Comparison of ENCODE assay signal across 9 mouse cellular contexts in the genomic region with DNA sequence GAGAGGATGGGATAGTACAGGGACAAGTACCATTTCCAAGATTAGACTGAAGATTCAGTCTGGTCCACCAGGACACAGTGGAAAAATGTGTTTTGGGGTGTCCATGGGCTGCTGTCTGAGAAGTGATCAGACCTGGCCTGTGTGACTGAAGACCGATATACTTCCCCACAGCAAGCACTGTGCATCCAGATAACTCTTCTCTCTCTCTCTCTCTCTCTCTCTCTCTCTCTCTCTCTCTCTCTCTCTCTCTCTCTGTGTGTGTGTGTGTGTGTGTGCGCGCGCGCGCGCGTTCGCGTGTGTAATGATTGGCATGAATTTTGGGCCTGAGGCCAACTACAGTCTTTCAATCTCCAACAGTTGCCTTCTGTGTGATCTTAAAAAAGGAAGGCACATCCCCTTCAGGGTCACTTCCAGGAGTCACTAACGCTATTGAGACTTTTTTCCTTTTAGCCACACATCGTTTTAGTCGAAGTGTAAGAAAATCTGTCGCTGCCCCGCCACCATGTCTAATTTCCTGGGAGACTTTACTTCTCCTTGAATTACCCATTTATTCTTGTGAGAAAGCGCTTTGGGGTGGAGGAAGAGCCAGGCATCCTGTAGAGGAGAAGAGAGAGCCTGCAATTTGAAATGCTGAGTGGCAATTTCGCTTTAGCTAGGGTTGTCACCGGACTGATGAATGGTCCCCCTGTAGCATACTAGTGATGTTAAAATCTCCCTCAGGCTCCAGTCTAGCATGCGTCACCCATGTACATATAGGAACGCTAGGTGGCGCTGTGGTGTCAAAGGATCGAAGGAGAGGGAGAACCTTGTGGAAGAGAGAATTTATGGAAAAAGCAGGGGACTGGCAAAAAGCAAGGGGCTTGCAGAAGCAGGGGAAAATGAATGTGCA.
DNase-seq lines count a peak whose midpoint lies in the region; ATAC-seq lines count a peak whose summit lies in the region.
"Had no signal": no experiment of that assay in that cellular context is flagged by ENCODE, and none has a peak within 500 bp of the region (broad histone marks: within the 10 kb centered on the region; RNA-seq: fewer than 3 reads in every experiment).

No protein-coding gene starts in this region.

- H3K36me3 ChIP-seq in kidney, embryonic 16.5 days (ENCODE audit: insufficient read depth, low read length) = no peaks in the 10 kb centered on the region
- no peaks in the 10 kb centered on the region for H3K36me3 ChIP-seq in limb, embryonic 13.5 days
- H3K36me3 ChIP-seq in neural tube, embryonic 11.5 days (ENCODE audit: control insufficient read depth, insufficient read depth, low read length) = no peaks in the 10 kb centered on the region
- H3K36me3 ChIP-seq: stomach, embryonic 15.5 days had no signal

- WGBS in kidney, embryonic 16.5 days = 47% methylated on average over 22 of the region's 22 CpGs
- WGBS in limb, embryonic 13.5 days = 55% methylated on average over 22 of the region's 22 CpGs
- WGBS in neural tube, embryonic 11.5 days = 38% methylated on average over 22 of the region's 22 CpGs

- no peak overlapping the region for H3K9ac ChIP-seq in kidney, embryonic 16.5 days (replicated peaks; ENCODE audit: low read length)
- H3K9ac ChIP-seq in limb, embryonic 13.5 days = no peak overlapping the region
- no peak overlapping the region for H3K9ac ChIP-seq in neural tube, embryonic 11.5 days (ENCODE audit: low read length)
- H3K9ac ChIP-seq: stomach, embryonic 15.5 days had no signal

- no peaks in the 10 kb centered on the region for H3K4me1 ChIP-seq in kidney, embryonic 16.5 days (ENCODE audit: insufficient read depth, low read length)
- no peaks in the 10 kb centered on the region for H3K4me1 ChIP-seq in limb, embryonic 13.5 days
- H3K4me1 ChIP-seq in neural tube, embryonic 11.5 days (ENCODE audit: control insufficient read depth, insufficient read depth, low read length) = no peaks in the 10 kb centered on the region
- H3K4me1 ChIP-seq: stomach, embryonic 15.5 days had no signal

- H3K27me3 ChIP-seq in kidney, embryonic 16.5 days (ENCODE audit: insufficient read depth, low read length) = no peaks in the 10 kb centered on the region
- peaks cover 2% of the 10 kb centered on the region; the same call in 1 of the 2 replicates for H3K27me3 ChIP-seq in limb, embryonic 13.5 days
- H3K27me3 ChIP-seq in neural tube, embryonic 11.5 days (ENCODE audit: control insufficient read depth, insufficient read depth, low read length) = no peaks in the 10 kb centered on the region
- H3K27me3 ChIP-seq: stomach, embryonic 15.5 days had no signal

- peak; percentile 88; the same call in 1 of the 2 replicates for ATAC-seq in kidney, embryonic 16.5 days (ENCODE audit: low FRiP score, low TSS enrichment)
- ATAC-seq in limb, embryonic 13.5 days (ENCODE audit: low FRiP score, low read depth) = peak; percentile 77
- peak; percentile 95 for ATAC-seq in neural tube, embryonic 11.5 days (ENCODE audit: insufficient read depth, low FRiP score, low TSS enrichment)

- no peak overlapping the region for H3K4me2 ChIP-seq in kidney, embryonic 16.5 days (replicated peaks; ENCODE audit: low read depth, low read length)
- H3K4me2 ChIP-seq in limb, embryonic 13.5 days (replicated peaks) = no peak overlapping the region
- H3K4me2 ChIP-seq in neural tube, embryonic 11.5 days (ENCODE audit: low read depth) = no peak overlapping the region
- H3K4me2 ChIP-seq: stomach, embryonic 15.5 days had no signal

- peak; percentile 96 for DNase-seq in 3T3-L1 (ENCODE audit: low read depth, low spot score)
- DNase-seq in adrenal gland, postnatal 10 days = peak; percentile 81
- peak; percentile 91 for DNase-seq in embryo, embryonic 11 days
- DNase-seq in heart, adult 8-10 months (ENCODE audit: low spot score) = peak; percentile 44
- peak; percentile 89 for DNase-seq in neural tube, embryonic 11.5 days (ENCODE audit: low spot score)
- peak; percentile 42 for DNase-seq in thymus, postnatal 14 days

- H3K9me3 ChIP-seq in kidney, embryonic 16.5 days (ENCODE audit: low read length) = no peaks in the 10 kb centered on the region
- no peaks in the 10 kb centered on the region for H3K9me3 ChIP-seq in limb, embryonic 13.5 days
- no peaks in the 10 kb centered on the region for H3K9me3 ChIP-seq in neural tube, embryonic 11.5 days (ENCODE audit: control insufficient read depth, low read length)
- H3K9me3 ChIP-seq: stomach, embryonic 15.5 days had no signal

- no peak overlapping the region for H3K27ac ChIP-seq in kidney, embryonic 16.5 days (ENCODE audit: low read length)
- no peak overlapping the region for H3K27ac ChIP-seq in limb, embryonic 13.5 days
- H3K27ac ChIP-seq in neural tube, embryonic 11.5 days (ENCODE audit: low read depth, low read length) = no peak overlapping the region
- H3K27ac ChIP-seq: stomach, embryonic 15.5 days had no signal

- no peak overlapping the region for H3K4me3 ChIP-seq in kidney, embryonic 16.5 days (ENCODE audit: low read length)
- H3K4me3 ChIP-seq in limb, embryonic 13.5 days = no peak overlapping the region
- no peak overlapping the region for H3K4me3 ChIP-seq in neural tube, embryonic 11.5 days (ENCODE audit: low read depth, low read length)
- H3K4me3 ChIP-seq: stomach, embryonic 15.5 days had no signal

Comparison
In these comparisons a context has a peak if more than half of its experiments do, and no peak if none do; other contexts are left out.
1. DNase-seq: peak in every context shown above with its lines; median percentile 96 in 3T3-L1; 91 in embryo, embryonic 11 days; 89 in neural tube, embryonic 11.5 days; 81 in adrenal gland, postnatal 10 days; 44 in heart, adult 8-10 months; 42 in thymus, postnatal 14 days.